Mouse (Mus musculus): ENCODE measurements around the gene Dennd2a. TPM values are rescaled to one million over a fixed set of nuclear protein-coding genes. Genes with fewer than 3 reads are reported as not detected.

Gene Dennd2a
- polyA plus RNA-seq, 1 experiment from 2014 or later, result 15.6 TPM

GRCm38 (mm10) chr6:39503476-39503875, 54.2 kb downstream of the Dennd2a start:
- Histone ChIP-seq H3K4me2 (ENCODE audit: low read length) (no peak overlapping the region), H3K27ac (ENCODE audit: low read length) (no peak overlapping the region), H3K9ac (ENCODE audit: low read depth, low read length) (no peak overlapping the region), H3K9me3 (replicated peaks; ENCODE audit: control insufficient read depth, low read length, poor library complexity, severe bottlenecking) (no peaks in the 10 kb centered on the region), H3K36me3 (ENCODE audit: control insufficient read depth, insufficient read depth, low read length) (peaks cover 12% of the 10 kb centered on the region), H3K4me3 (ENCODE audit: low read depth, low read length) (no peak overlapping the region), H3K4me1 (ENCODE audit: control insufficient read depth, insufficient read depth, low read length) (no peaks in the 10 kb centered on the region), H3K27me3 (ENCODE audit: control insufficient read depth, insufficient read depth, low read depth, low read length) (no peaks in the 10 kb centered on the region)
- 86% methylated on average over 7 of the region's 7 CpGs for WGBS
- ATAC-seq, result no peak

GRCm38 (mm10) chr6:39497165-39497564, 60.5 kb downstream of the Dennd2a start:
- no peaks in the 10 kb centered on the region for H3K9me3 ChIP-seq (replicated peaks; ENCODE audit: control insufficient read depth, low read length, poor library complexity, severe bottlenecking)
- no peak overlapping the region for H3K4me2 ChIP-seq (ENCODE audit: low read length)
- H3K36me3 ChIP-seq (ENCODE audit: control insufficient read depth, insufficient read depth, low read length), result peaks cover 6% of the 10 kb centered on the region
- H3K27ac ChIP-seq (ENCODE audit: low read length), result no peak overlapping the region
- ATAC-seq, result no peak
- H3K4me3 ChIP-seq (ENCODE audit: low read depth, low read length), result no peak overlapping the region
- WGBS, result 65% methylated on average over 4 of the region's 4 CpGs
- H3K4me1 ChIP-seq (ENCODE audit: control insufficient read depth, insufficient read depth, low read length), result no peaks in the 10 kb centered on the region
- no peaks in the 10 kb centered on the region for H3K27me3 ChIP-seq (ENCODE audit: control insufficient read depth, insufficient read depth, low read depth, low read length)
- H3K9ac ChIP-seq (ENCODE audit: low read depth, low read length), result no peak overlapping the region

GRCm38 (mm10) chr6:39493129-39493714, 64.4 kb downstream of the Dennd2a start:
- Histone ChIP-seq H3K4me3 (ENCODE audit: low read depth, low read length) (no peak overlapping the region), H3K9ac (ENCODE audit: low read depth, low read length) (no peak overlapping the region), H3K36me3 (ENCODE audit: control insufficient read depth, insufficient read depth, low read length) (peaks cover 11% of the 10 kb centered on the region), H3K4me2 (ENCODE audit: low read length) (no peak overlapping the region), H3K27me3 (ENCODE audit: control insufficient read depth, insufficient read depth, low read depth, low read length) (no peaks in the 10 kb centered on the region), H3K4me1 (ENCODE audit: control insufficient read depth, insufficient read depth, low read length) (no peaks in the 10 kb centered on the region), H3K9me3 (replicated peaks; ENCODE audit: control insufficient read depth, low read length, poor library complexity, severe bottlenecking) (no peaks in the 10 kb centered on the region), H3K27ac (ENCODE audit: low read length) (no peak overlapping the region)
- 55% methylated on average over 12 of the region's 12 CpGs for WGBS
- ATAC-seq, result peak; percentile 73

- no peak for ATAC-seq
- H3K4me2 ChIP-seq (ENCODE audit: low read length), result no peak overlapping the region
- no peak overlapping the region for H3K27ac ChIP-seq (ENCODE audit: low read length)
- no peak overlapping the region for H3K9ac ChIP-seq (ENCODE audit: low read depth, low read length)
- H3K36me3 ChIP-seq (ENCODE audit: control insufficient read depth, insufficient read depth, low read length), result peaks cover 16% of the 10 kb centered on the region
- H3K4me3 ChIP-seq (ENCODE audit: low read depth, low read length), result no peak overlapping the region
- 91% methylated on average over 4 of the region's 4 CpGs for WGBS
- H3K27me3 ChIP-seq (ENCODE audit: control insufficient read depth, insufficient read depth, low read depth, low read length), result no peaks in the 10 kb centered on the region
- H3K4me1 ChIP-seq (ENCODE audit: control insufficient read depth, insufficient read depth, low read length), result no peaks in the 10 kb centered on the region
- H3K9me3 ChIP-seq (replicated peaks; ENCODE audit: control insufficient read depth, low read length, poor library complexity, severe bottlenecking), result no peaks in the 10 kb centered on the region
These were observed 65.5 kb downstream of the Dennd2a start for GRCm38 (mm10) chr6:39492161-39492560.

- H3K9me3 ChIP-seq (replicated peaks; ENCODE audit: control insufficient read depth, low read length, poor library complexity, severe bottlenecking), result no peaks in the 10 kb centered on the region
- WGBS, result 60% methylated on average over 5 of the region's 5 CpGs
- no peak overlapping the region for H3K4me2 ChIP-seq (ENCODE audit: low read length)
- no peak overlapping the region for H3K9ac ChIP-seq (ENCODE audit: low read depth, low read length)
- no peak overlapping the region; the same call in 1 of the 2 replicates for H3K27ac ChIP-seq (ENCODE audit: low read length)
- no peaks in the 10 kb centered on the region for H3K27me3 ChIP-seq (ENCODE audit: control insufficient read depth, insufficient read depth, low read depth, low read length)
- peak; percentile 50; the same call in 1 of the 2 replicates for ATAC-seq
- H3K4me3 ChIP-seq (ENCODE audit: low read depth, low read length), result no peak overlapping the region
- H3K36me3 ChIP-seq (ENCODE audit: control insufficient read depth, insufficient read depth, low read length), result peaks cover 14% of the 10 kb centered on the region
- no peaks in the 10 kb centered on the region for H3K4me1 ChIP-seq (ENCODE audit: control insufficient read depth, insufficient read depth, low read length)
These were observed 66.5 kb downstream of the Dennd2a start for GRCm38 (mm10) chr6:39491203-39491602.

GRCm38 (mm10) chr6:39488292-39488691, 69.4 kb downstream of the Dennd2a start:
- Histone ChIP-seq H3K4me3 (ENCODE audit: low read depth, low read length) (no peak overlapping the region), H3K9ac (ENCODE audit: low read depth, low read length) (no peak overlapping the region), H3K27me3 (ENCODE audit: control insufficient read depth, insufficient read depth, low read depth, low read length) (no peaks in the 10 kb centered on the region), H3K4me2 (ENCODE audit: low read length) (no peak overlapping the region), H3K9me3 (replicated peaks; ENCODE audit: control insufficient read depth, low read length, poor library complexity, severe bottlenecking) (no peaks in the 10 kb centered on the region), H3K4me1 (ENCODE audit: control insufficient read depth, insufficient read depth, low read length) (no peaks in the 10 kb centered on the region), H3K36me3 (ENCODE audit: control insufficient read depth, insufficient read depth, low read length) (peaks cover 25% of the 10 kb centered on the region), H3K27ac (ENCODE audit: low read length) (no peak overlapping the region)
- ATAC-seq, result no peak
- WGBS, result 95% methylated on average over 8 of the region's 8 CpGs

GRCm38 (mm10) chr6:39483656-39484055, 74.0 kb downstream of the Dennd2a start:
- Histone ChIP-seq H3K9me3 (replicated peaks; ENCODE audit: control insufficient read depth, low read length, poor library complexity, severe bottlenecking) (no peaks in the 10 kb centered on the region), H3K27ac (ENCODE audit: low read length) (no peak overlapping the region), H3K27me3 (ENCODE audit: control insufficient read depth, insufficient read depth, low read depth, low read length) (no peaks in the 10 kb centered on the region), H3K4me1 (ENCODE audit: control insufficient read depth, insufficient read depth, low read length) (peaks cover 4% of the 10 kb centered on the region; the same call in 1 of the 2 replicates), H3K36me3 (ENCODE audit: control insufficient read depth, insufficient read depth, low read length) (peaks cover 33% of the 10 kb centered on the region), H3K9ac (ENCODE audit: low read depth, low read length) (no peak overlapping the region), H3K4me3 (ENCODE audit: low read depth, low read length) (no peak overlapping the region), H3K4me2 (ENCODE audit: low read length) (no peak overlapping the region)
- no peak for ATAC-seq
- 94% methylated on average over 4 of the region's 4 CpGs for WGBS

GRCm38 (mm10) chr6:39478509-39479150, 79.0 kb downstream of the Dennd2a start:
- Histone ChIP-seq H3K4me1 (ENCODE audit: control insufficient read depth, insufficient read depth, low read length) (peaks cover 4% of the 10 kb centered on the region; the same call in 1 of the 2 replicates), H3K9me3 (replicated peaks; ENCODE audit: control insufficient read depth, low read length, poor library complexity, severe bottlenecking) (no peaks in the 10 kb centered on the region), H3K9ac (ENCODE audit: low read depth, low read length) (no peak overlapping the region), H3K4me3 (ENCODE audit: low read depth, low read length) (no peak overlapping the region), H3K27ac (ENCODE audit: low read length) (peak overlapping the region; percentile 75), H3K36me3 (ENCODE audit: control insufficient read depth, insufficient read depth, low read length) (peaks cover 15% of the 10 kb centered on the region), H3K4me2 (ENCODE audit: low read length) (no peak overlapping the region), H3K27me3 (ENCODE audit: control insufficient read depth, insufficient read depth, low read depth, low read length) (no peaks in the 10 kb centered on the region)
- ATAC-seq, result peak; percentile 77
- 43% methylated on average over 8 of the region's 8 CpGs for WGBS

- no peaks in the 10 kb centered on the region for H3K27me3 ChIP-seq (ENCODE audit: control insufficient read depth, insufficient read depth, low read depth, low read length)
- H3K9me3 ChIP-seq (replicated peaks; ENCODE audit: control insufficient read depth, low read length, poor library complexity, severe bottlenecking), result no peaks in the 10 kb centered on the region
- no peak overlapping the region for H3K9ac ChIP-seq (ENCODE audit: low read depth, low read length)
- peaks cover 4% of the 10 kb centered on the region; the same call in 1 of the 2 replicates for H3K4me1 ChIP-seq (ENCODE audit: control insufficient read depth, insufficient read depth, low read length)
- no peak overlapping the region for H3K27ac ChIP-seq (ENCODE audit: low read length)
- H3K36me3 ChIP-seq (ENCODE audit: control insufficient read depth, insufficient read depth, low read length), result peaks cover 4% of the 10 kb centered on the region; the same call in 1 of the 2 replicates
- WGBS, result 81% methylated on average over 1 of the region's 1 CpGs
- no peak overlapping the region for H3K4me2 ChIP-seq (ENCODE audit: low read length)
- H3K4me3 ChIP-seq (ENCODE audit: low read depth, low read length), result no peak overlapping the region
- no peak for ATAC-seq
These were observed 81.0 kb downstream of the Dennd2a start for GRCm38 (mm10) chr6:39476617-39477016.

Measured in midbrain, embryonic 16.5 days (tissue).